Mouse (Mus musculus) midbrain, embryonic 15.5 days (tissue): ENCODE results near the gene Pnkd. TPM values are rescaled to one million over a fixed set of nuclear protein-coding genes. Genes with fewer than 3 reads are reported as not detected.

Experiments
- ATAC-seq: fragments of 200-750 bp; cut with Nextera tagmentation; replicated peaks from 2 replicates; pipeline ENCODE4 v1.8.0; 2017; ENCODE audit warnings: moderate TSS enrichment
- H3K27ac ChIP-seq: fragments of 300-500 bp; sonication (generic); 2 replicates; pipeline ENCODE4 v1.5.1; 2015; ENCODE audit warnings: mild to moderate bottlenecking, inconsistent platforms
- H3K27me3 ChIP-seq: fragments of 300-500 bp; sonication (generic); replicated peaks from 2 replicates; pipeline ENCODE4 v1.6.1; 2015; ENCODE audit warnings: inconsistent platforms
- H3K36me3 ChIP-seq: fragments of 300-500 bp; sonication (generic); replicated peaks from 2 replicates; pipeline ENCODE4 v1.6.1; 2015; ENCODE audit warnings: inconsistent platforms
- H3K4me1 ChIP-seq: fragments of 300-500 bp; sonication (generic); 2 replicates; pipeline ENCODE4 v1.6.1; 2015; ENCODE audit warnings: inconsistent platforms
- H3K4me2 ChIP-seq: fragments of 300-500 bp; sonication (generic); 2 replicates; pipeline ENCODE4 v1.6.1; 2015; ENCODE audit warnings: inconsistent platforms, mild to moderate bottlenecking, moderate library complexity
- H3K4me3 ChIP-seq: fragments of 300-500 bp; sonication (generic); 2 replicates; pipeline ENCODE4 v1.5.1; 2015; ENCODE audit warnings: mild to moderate bottlenecking, inconsistent platforms
- H3K9ac ChIP-seq: fragments of 300-500 bp; sonication (generic); 2 replicates; pipeline ENCODE4 v1.6.1; 2015; ENCODE audit warnings: mild to moderate bottlenecking, inconsistent platforms
- H3K9me3 ChIP-seq: fragments of 300-500 bp; sonication (generic); 2 replicates; pipeline ENCODE4 v1.6.1; 2016; ENCODE audit warnings: inconsistent platforms
- WGBS: fragments of 180-500 bp; shearing (Covaris S2); methylation state at CpG from one replicate; pipeline ENCODE4 v1.1.7; 2015; ENCODE audit warnings: mixed read lengths; 5-methylcytosine and 5-hydroxymethylcytosine counted together
- polyA plus RNA-seq: library from polyadenylated mRNA; unstranded; fragments of >200 nt; fragmentation: Nextera tagmentation; extraction: Ambion mirVana; gene quantifications from 2 replicates; pipeline ENCODE4 v1.2.1, GENCODE M21; 2015

The Pnkd gene
- polyA plus RNA-seq, 1 experiment from 2014 or later, result 117 TPM

- Histone ChIP-seq H3K4me1 (no peaks in the 10 kb centered on the region), H3K4me3 (no peak overlapping the region), H3K9ac (no peak overlapping the region), H3K36me3 (peaks cover 33% of the 10 kb centered on the region), H3K27me3 (no peaks in the 10 kb centered on the region), H3K4me2 (no peak overlapping the region), H3K9me3 (no peaks in the 10 kb centered on the region), H3K27ac (no peak overlapping the region)
- WGBS, result 95% methylated on average over 4 of the region's 4 CpGs
- no peak for ATAC-seq
Observed at GRCm38 (mm10) chr1:74250096-74250495, 34.6 kb upstream of the Pnkd start.

- Histone ChIP-seq H3K4me3 (no peak overlapping the region), H3K9ac (no peak overlapping the region), H3K27ac (no peak overlapping the region), H3K4me2 (no peak overlapping the region), H3K4me1 (no peaks in the 10 kb centered on the region), H3K27me3 (no peaks in the 10 kb centered on the region), H3K9me3 (no peaks in the 10 kb centered on the region), H3K36me3 (peaks cover 45% of the 10 kb centered on the region)
- no peak for ATAC-seq
- 95% methylated on average over 8 of the region's 8 CpGs for WGBS
Observed at GRCm38 (mm10) chr1:74255704-74256345, 28.9 kb upstream of the Pnkd start.

GRCm38 (mm10) chr1:74256782-74257181, 27.9 kb upstream of the Pnkd start:
- no peaks in the 10 kb centered on the region for H3K27me3 ChIP-seq
- no peaks in the 10 kb centered on the region for H3K4me1 ChIP-seq
- H3K9ac ChIP-seq, result no peak overlapping the region
- no peaks in the 10 kb centered on the region for H3K9me3 ChIP-seq
- peaks cover 36% of the 10 kb centered on the region for H3K36me3 ChIP-seq
- no peak for ATAC-seq
- H3K27ac ChIP-seq, result no peak overlapping the region
- no peak overlapping the region for H3K4me2 ChIP-seq
- H3K4me3 ChIP-seq, result no peak overlapping the region
- WGBS, result 80% methylated on average over 4 of the region's 4 CpGs

GRCm38 (mm10) chr1:74262510-74262909, 22.2 kb upstream of the Pnkd start:
- H3K36me3 ChIP-seq, result peaks cover 61% of the 10 kb centered on the region
- no peak overlapping the region for H3K27ac ChIP-seq
- H3K9me3 ChIP-seq, result no peaks in the 10 kb centered on the region
- H3K9ac ChIP-seq, result no peak overlapping the region
- no peak for ATAC-seq
- H3K27me3 ChIP-seq, result no peaks in the 10 kb centered on the region
- WGBS, result 96% methylated on average over 6 of the region's 6 CpGs
- no peaks in the 10 kb centered on the region for H3K4me1 ChIP-seq
- no peak overlapping the region for H3K4me3 ChIP-seq
- no peak overlapping the region for H3K4me2 ChIP-seq

- Histone ChIP-seq H3K9me3 (no peaks in the 10 kb centered on the region), H3K4me3 (no peak overlapping the region), H3K9ac (no peak overlapping the region), H3K36me3 (peaks cover 40% of the 10 kb centered on the region), H3K4me1 (no peaks in the 10 kb centered on the region), H3K4me2 (no peak overlapping the region), H3K27ac (no peak overlapping the region), H3K27me3 (no peaks in the 10 kb centered on the region)
- 94% methylated on average over 8 of the region's 8 CpGs for WGBS
- ATAC-seq, result no peak
Observed at GRCm38 (mm10) chr1:74268750-74269149, 16.0 kb upstream of the Pnkd start.

GRCm38 (mm10) chr1:74271659-74272058, 13.1 kb upstream of the Pnkd start:
- no peaks in the 10 kb centered on the region for H3K4me1 ChIP-seq
- H3K9me3 ChIP-seq, result no peaks in the 10 kb centered on the region
- no peak for ATAC-seq
- 86% methylated on average over 4 of the region's 4 CpGs for WGBS
- H3K9ac ChIP-seq, result no peak overlapping the region
- no peak overlapping the region for H3K4me3 ChIP-seq
- H3K27me3 ChIP-seq, result no peaks in the 10 kb centered on the region
- no peak overlapping the region for H3K27ac ChIP-seq
- peaks cover 12% of the 10 kb centered on the region for H3K36me3 ChIP-seq
- H3K4me2 ChIP-seq, result no peak overlapping the region

- 54% methylated on average over 9 of the region's 9 CpGs for WGBS
- Histone ChIP-seq H3K4me1 (no peaks in the 10 kb centered on the region), H3K9me3 (no peaks in the 10 kb centered on the region), H3K4me3 (no peak overlapping the region), H3K4me2 (no peak overlapping the region), H3K27me3 (no peaks in the 10 kb centered on the region), H3K27ac (no peak overlapping the region), H3K36me3 (peaks cover 6% of the 10 kb centered on the region; the same call in 1 of the 2 replicates), H3K9ac (no peak overlapping the region)
- no peak for ATAC-seq
Observed at GRCm38 (mm10) chr1:74275015-74275414, 9.7 kb upstream of the Pnkd start.

GRCm38 (mm10) chr1:74277041-74277440, 7.7 kb upstream of the Pnkd start:
- H3K9ac ChIP-seq, result no peak overlapping the region
- peaks cover 26% of the 10 kb centered on the region for H3K36me3 ChIP-seq
- no peaks in the 10 kb centered on the region for H3K9me3 ChIP-seq
- no peaks in the 10 kb centered on the region for H3K4me1 ChIP-seq
- no peak overlapping the region for H3K4me2 ChIP-seq
- no peak overlapping the region for H3K27ac ChIP-seq
- H3K27me3 ChIP-seq, result no peaks in the 10 kb centered on the region
- no peak overlapping the region for H3K4me3 ChIP-seq
- 76% methylated on average over 6 of the region's 6 CpGs for WGBS
- ATAC-seq, result no peak

- no peak for ATAC-seq
- no peak overlapping the region for H3K27ac ChIP-seq
- peaks cover 31% of the 10 kb centered on the region for H3K36me3 ChIP-seq
- no peak overlapping the region for H3K9ac ChIP-seq
- peaks cover 5% of the 10 kb centered on the region for H3K4me1 ChIP-seq
- no peak overlapping the region for H3K4me2 ChIP-seq
- WGBS, result 55% methylated on average over 8 of the region's 8 CpGs
- H3K9me3 ChIP-seq, result no peaks in the 10 kb centered on the region
- H3K27me3 ChIP-seq, result no peaks in the 10 kb centered on the region
- H3K4me3 ChIP-seq, result no peak overlapping the region
Observed at GRCm38 (mm10) chr1:74277883-74278537, 6.7 kb upstream of the Pnkd start.

- Histone ChIP-seq H3K4me1 (peaks cover 11% of the 10 kb centered on the region), H3K9me3 (no peaks in the 10 kb centered on the region), H3K9ac (no peak within 1 kb of the TSS), H3K36me3 (peaks cover 31% of the 10 kb centered on the region), H3K27ac (no peak within 1 kb of the TSS), H3K4me2 (no peak within 1 kb of the TSS), H3K4me3 (no peak within 1 kb of the TSS), H3K27me3 (no peaks in the 10 kb centered on the region)
- WGBS, result 94% methylated on average over 10 of the region's 10 CpGs
- ATAC-seq, result no peak
Observed at GRCm38 (mm10) chr1:74278538-74278937, 6.2 kb upstream of the Pnkd start, which contains the start of gene Gpbar1. Gene Gpbar1 (plus strand): TSS chr1:74278550.

GRCm38 (mm10) chr1:74278988-74279387, 5.7 kb upstream of the Pnkd start:
- H3K27ac ChIP-seq, result no peak overlapping the region
- ATAC-seq, result no peak
- H3K9me3 ChIP-seq, result no peaks in the 10 kb centered on the region
- H3K4me1 ChIP-seq, result peaks cover 15% of the 10 kb centered on the region
- H3K4me2 ChIP-seq, result no peak overlapping the region
- 90% methylated on average over 11 of the region's 11 CpGs for WGBS
- H3K9ac ChIP-seq, result no peak overlapping the region
- H3K4me3 ChIP-seq, result no peak overlapping the region
- peaks cover 31% of the 10 kb centered on the region for H3K36me3 ChIP-seq
- H3K27me3 ChIP-seq, result no peaks in the 10 kb centered on the region

GRCm38 (mm10) chr1:74280591-74281325, 4.0 kb upstream of the Pnkd start:
- H3K27me3 ChIP-seq, result no peaks in the 10 kb centered on the region
- ATAC-seq, result no peak
- no peaks in the 10 kb centered on the region for H3K9me3 ChIP-seq
- no peak overlapping the region for H3K27ac ChIP-seq
- no peak overlapping the region for H3K4me3 ChIP-seq
- WGBS, result 94% methylated on average over 14 of the region's 14 CpGs
- H3K4me2 ChIP-seq, result no peak overlapping the region
- H3K9ac ChIP-seq, result no peak overlapping the region
- H3K4me1 ChIP-seq, result peaks cover 19% of the 10 kb centered on the region
- H3K36me3 ChIP-seq, result peaks cover 31% of the 10 kb centered on the region
